ENCODE assay signal across 8 mouse cellular contexts in the genomic region with DNA sequence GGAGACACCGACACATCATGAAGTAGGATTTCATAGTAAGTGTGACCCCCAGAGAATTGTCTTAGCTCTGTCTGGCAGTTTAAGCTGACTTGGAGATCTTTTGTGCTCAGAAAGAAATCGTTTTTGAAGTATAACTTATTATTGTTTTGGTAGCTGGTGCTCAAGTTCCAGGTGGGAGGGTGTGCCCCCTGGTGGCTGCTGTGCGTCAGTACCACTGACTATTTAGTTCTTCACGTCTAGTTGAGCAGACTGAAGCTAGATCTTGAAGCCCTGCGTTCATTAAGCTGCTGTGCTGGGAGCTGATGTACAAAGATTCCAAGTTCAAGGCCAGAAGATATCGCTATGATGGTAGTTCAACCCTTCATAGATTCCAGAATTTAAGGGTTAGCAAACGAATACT.
DNase-seq lines count a peak whose midpoint lies in the region; ATAC-seq and TF ChIP-seq lines count a peak whose summit lies in the region.

No protein-coding gene starts in this region.

- DNase-seq in forebrain, postnatal 0 days: peak; percentile 73
- DNase-seq in adrenal gland, postnatal 36 days: peak; percentile 77 to 82
- peak; percentile 39 to 57 for DNase-seq in frontal cortex, postnatal 14 days (ENCODE audit: low spot score in 2 of 2)
- peak; percentile 58 to 81 for DNase-seq in kidney, postnatal 36 days
- peak; percentile 80 for DNase-seq in lung, embryonic 14.5 days
- peak; percentile 42 for DNase-seq in spleen, adult 12 weeks (ENCODE audit: low spot score)

- no peak overlapping the region for H3ac ChIP-seq in C2C12 (ENCODE audit: control insufficient read depth, insufficient read length, low read depth)

- no peaks in the 10 kb centered on the region for H3K79me2 ChIP-seq in C2C12 (ENCODE audit: control insufficient read depth, insufficient read depth)

- H3K4me2 ChIP-seq in forebrain, postnatal 0 days (ENCODE audit: low read depth): no peak overlapping the region
- H3K4me2 ChIP-seq in forebrain, embryonic 12.5 days: no peak overlapping the region
- H3K4me2 ChIP-seq in lung, embryonic 14.5 days: no peak overlapping the region

- H3K27ac ChIP-seq in forebrain, postnatal 0 days (ENCODE audit: low read depth, low read length): no peak overlapping the region
- no peak overlapping the region for H3K27ac ChIP-seq in forebrain, embryonic 12.5 days
- no peak overlapping the region for H3K27ac ChIP-seq in lung, embryonic 14.5 days (ENCODE audit: low read depth)

- H3K27me3 ChIP-seq in forebrain, postnatal 0 days (ENCODE audit: insufficient read depth, low read length): no peaks in the 10 kb centered on the region
- H3K27me3 ChIP-seq in forebrain, embryonic 12.5 days: no peaks in the 10 kb centered on the region
- H3K27me3 ChIP-seq in C2C12 (ENCODE audit: control insufficient read depth, insufficient read depth, insufficient read length): no peaks in the 10 kb centered on the region
- no peaks in the 10 kb centered on the region for H3K27me3 ChIP-seq in lung, embryonic 14.5 days (ENCODE audit: insufficient read depth, low read length)

- H3K79me3 ChIP-seq in C2C12 (ENCODE audit: low read depth): peaks cover 4% of the 10 kb centered on the region

- H3K9ac ChIP-seq in forebrain, postnatal 0 days: no peak overlapping the region
- no peak overlapping the region for H3K9ac ChIP-seq in forebrain, embryonic 12.5 days
- H3K9ac ChIP-seq in lung, embryonic 14.5 days: no peak overlapping the region

- no peaks in the 10 kb centered on the region for H3K9me3 ChIP-seq in forebrain, postnatal 0 days (ENCODE audit: low read length)
- H3K9me3 ChIP-seq in forebrain, embryonic 12.5 days: no peaks in the 10 kb centered on the region
- H3K9me3 ChIP-seq in lung, embryonic 14.5 days (ENCODE audit: low read depth, low read length): no peaks in the 10 kb centered on the region

- H3K36me3 ChIP-seq in forebrain, postnatal 0 days (ENCODE audit: insufficient read depth): no peaks in the 10 kb centered on the region
- no peaks in the 10 kb centered on the region for H3K36me3 ChIP-seq in forebrain, embryonic 12.5 days (replicated peaks)
- H3K36me3 ChIP-seq in C2C12 (ENCODE audit: control insufficient read depth, insufficient read depth): no peaks in the 10 kb centered on the region
- no peaks in the 10 kb centered on the region for H3K36me3 ChIP-seq in lung, embryonic 14.5 days (ENCODE audit: insufficient read depth)

- WGBS in forebrain, postnatal 0 days: 35% methylated on average over 7 of the region's 7 CpGs
- 41% methylated on average over 7 of the region's 7 CpGs for WGBS in forebrain, embryonic 12.5 days
- whole genome bisulfite sequencing in lung, embryonic 14.5 days: 39% methylated on average over 7 of the region's 7 CpGs

- 0 out of 2 replicates have a peak, but pooled peaks have one; percentile 38 for ATAC-seq in forebrain, postnatal 0 days
- no peak for ATAC-seq in forebrain, embryonic 12.5 days (ENCODE audit: low FRiP score)
- no peak for ATAC-seq in lung, embryonic 14.5 days (ENCODE audit: insufficient read depth)

- no peak overlapping the region for H3K4me3 ChIP-seq in forebrain, postnatal 0 days (ENCODE audit: low read depth, low read length)
- H3K4me3 ChIP-seq in forebrain, embryonic 12.5 days (replicated peaks): no peak overlapping the region
- no peak overlapping the region for H3K4me3 ChIP-seq in C2C12 (ENCODE audit: insufficient read depth, poor library complexity, severe bottlenecking)
- H3K4me3 ChIP-seq in lung, embryonic 14.5 days (ENCODE audit: low read depth, low read length): no peak overlapping the region

- peak; percentile 88 for TF ChIP-seq CTCF in forebrain, postnatal 0 days (IDR thresholded peaks at IDR 0.05; ENCODE audit: low read depth)
- peak; percentile 52 for TF ChIP-seq CTCF in C2C12 (IDR thresholded peaks at IDR 0.05; ENCODE audit: control insufficient read depth, insufficient read depth, insufficient read length)
- TF ChIP-seq CTCF in lung, embryonic 14.5 days (IDR thresholded peaks at IDR 0.05; ENCODE audit: low read depth): peak; percentile 87

- H3K4me1 ChIP-seq in forebrain, postnatal 0 days (ENCODE audit: insufficient read depth): 0 out of 2 replicates have a peak, but pooled peaks cover 3% of the 10 kb centered on the region
- peaks cover 14% of the 10 kb centered on the region; the same call in 1 of the 2 replicates for H3K4me1 ChIP-seq in forebrain, embryonic 12.5 days
- H3K4me1 ChIP-seq in lung, embryonic 14.5 days (ENCODE audit: insufficient read depth): no peaks in the 10 kb centered on the region

TF ChIP-seq in C2C12, 6 proteins besides CTCF, POLR2A, EP300 and RAD21:
- TF ChIP-seq USF1 (IDR thresholded peaks at IDR 0.05; ENCODE audit: low read depth) (no peak), MAX (IDR thresholded peaks at IDR 0.05) (no peak), MYOD1 (IDR thresholded peaks at IDR 0.05; ENCODE audit: control insufficient read depth, insufficient read length, low read depth) (no peak), FOSL1 (IDR thresholded peaks at IDR 0.05; ENCODE audit: insufficient read depth, low read length, poor library complexity, severe bottlenecking) (no peak), MYOG (IDR thresholded peaks at IDR 0.05; ENCODE audit: control insufficient read depth, extremely low read depth, insufficient read length) (no peak), CEBPB (IDR thresholded peaks at IDR 0.05; ENCODE audit: low read depth) (no peak)
